Mouse (Mus musculus) testis, postnatal 10 days (tissue): ENCODE data around the gene Srrm4.

Experiments used
- DNase-seq: peaks from one replicate; pipeline ENCODE4 v3.0.0; 2021; ENCODE audit warnings: low spot score

Srrm4 gene

DNA sequence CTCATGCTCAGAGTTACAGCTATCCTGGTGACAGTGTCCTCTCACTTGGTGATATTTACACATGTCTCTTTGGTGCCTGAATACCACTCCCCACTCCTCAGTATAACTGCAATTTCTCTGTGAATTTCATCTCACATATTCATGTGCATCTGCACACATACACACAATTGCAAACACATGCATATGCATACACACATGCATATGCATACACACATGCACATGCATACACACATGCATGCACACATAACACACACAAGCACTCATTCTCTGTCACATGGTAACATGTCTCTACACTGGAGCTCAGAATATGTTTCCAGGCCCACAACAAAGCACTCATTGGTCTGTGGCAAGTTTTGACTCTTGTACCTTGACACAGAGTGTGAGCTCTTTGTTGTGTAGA, 39.0 kb downstream of the Srrm4 start:
- DNase-seq = no peak

DNA sequence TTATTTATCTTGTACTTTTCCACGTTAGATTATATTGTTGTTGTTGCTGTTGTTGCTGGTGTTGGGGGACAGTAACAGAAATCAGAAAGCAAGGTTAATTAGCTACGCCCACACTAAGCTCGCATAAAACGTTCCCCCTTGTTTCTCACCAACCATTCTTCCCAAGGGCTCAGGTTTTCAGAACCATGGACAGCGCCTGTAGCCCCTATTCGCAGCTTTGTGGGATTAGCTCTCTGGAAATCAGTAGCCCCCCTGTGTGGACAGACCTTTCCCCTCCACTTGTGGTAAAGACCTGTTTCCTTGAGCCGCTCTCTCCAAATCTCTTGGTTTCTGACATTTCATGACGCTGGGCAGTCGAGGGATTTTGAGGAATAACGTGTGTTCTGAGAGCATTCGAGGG, 45.9 kb downstream of the Srrm4 start:
- DNase-seq = peak; percentile 52

DNA sequence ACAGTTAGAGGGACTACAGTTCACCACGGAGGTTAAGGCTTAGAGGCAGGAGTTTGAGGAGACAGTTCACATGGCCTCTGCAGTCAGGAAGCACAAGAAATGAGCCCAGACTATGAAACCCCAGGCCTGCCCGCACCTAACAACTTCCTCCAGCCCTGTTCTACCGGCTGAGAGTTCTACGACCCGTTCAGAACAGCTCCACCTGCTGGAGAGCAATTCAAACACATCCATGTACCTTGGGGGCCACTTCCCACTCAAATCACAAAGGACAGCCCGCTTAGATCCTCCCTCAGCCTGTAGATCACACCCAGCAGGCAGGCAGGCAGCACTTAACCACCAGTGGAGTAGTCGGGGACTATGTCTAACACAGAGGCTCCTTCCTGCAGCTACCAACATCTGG, 49.3 kb downstream of the Srrm4 start:
- DNase-seq = no peak

DNA sequence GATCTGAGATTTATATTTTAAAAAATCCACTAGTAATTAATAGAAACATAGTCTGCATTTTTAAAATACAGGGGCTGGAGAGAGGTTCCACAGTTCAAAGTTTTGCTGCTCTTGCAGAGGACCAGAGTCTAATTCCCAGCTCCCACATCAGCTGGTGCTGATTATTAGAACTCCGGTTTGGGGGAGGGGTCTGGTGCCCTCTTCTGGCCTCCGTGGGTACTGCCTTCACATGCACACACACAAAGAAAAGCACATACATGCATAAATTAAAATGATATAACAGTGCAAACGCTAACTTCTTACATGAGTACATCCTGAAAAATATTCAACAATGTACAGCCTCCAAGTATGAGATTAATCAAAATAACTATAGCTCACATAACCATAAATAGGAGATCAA, 50.5 kb downstream of the Srrm4 start:
- no peak for DNase-seq

DNA sequence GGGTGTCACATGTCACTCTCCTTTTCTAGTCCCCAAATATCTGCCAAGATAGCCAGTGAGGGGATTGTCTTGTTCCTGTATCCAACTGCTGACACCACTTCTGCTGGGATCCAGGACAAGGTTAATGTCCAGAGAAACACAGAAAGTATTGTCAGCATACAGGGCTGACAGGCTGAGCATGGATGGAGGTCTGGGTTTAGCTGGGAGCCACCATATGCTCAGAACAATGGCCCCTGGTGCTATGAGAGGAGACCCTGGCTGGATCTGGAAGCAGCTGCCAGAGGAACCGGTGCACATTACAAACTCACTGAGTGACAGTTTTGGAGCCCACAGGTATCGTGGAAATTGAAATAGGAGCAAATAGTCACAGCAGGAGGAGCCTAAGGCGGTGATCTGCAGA, 52.3 kb downstream of the Srrm4 start:
- DNase-seq = no peak

DNA sequence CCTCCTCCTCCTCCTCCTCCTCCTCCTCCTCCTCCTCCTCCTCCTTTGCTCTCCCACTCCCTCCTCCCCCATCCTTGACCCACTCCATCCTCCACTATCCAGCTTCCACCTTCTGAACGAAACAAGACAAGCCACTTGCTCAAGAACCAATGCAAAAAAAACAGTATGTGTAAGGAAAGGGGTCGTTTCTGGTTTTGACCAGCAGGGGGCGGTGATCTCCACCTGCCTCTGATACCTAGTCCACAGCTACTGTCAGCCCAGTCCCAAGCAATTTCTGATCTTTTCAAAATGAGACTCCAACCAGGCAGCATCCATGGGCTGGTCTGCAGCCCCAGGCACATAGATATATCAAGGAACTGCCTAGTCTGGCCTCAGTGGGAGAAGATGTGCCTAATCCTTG, 53.1 kb downstream of the Srrm4 start:
- DNase-seq = no peak

DNA sequence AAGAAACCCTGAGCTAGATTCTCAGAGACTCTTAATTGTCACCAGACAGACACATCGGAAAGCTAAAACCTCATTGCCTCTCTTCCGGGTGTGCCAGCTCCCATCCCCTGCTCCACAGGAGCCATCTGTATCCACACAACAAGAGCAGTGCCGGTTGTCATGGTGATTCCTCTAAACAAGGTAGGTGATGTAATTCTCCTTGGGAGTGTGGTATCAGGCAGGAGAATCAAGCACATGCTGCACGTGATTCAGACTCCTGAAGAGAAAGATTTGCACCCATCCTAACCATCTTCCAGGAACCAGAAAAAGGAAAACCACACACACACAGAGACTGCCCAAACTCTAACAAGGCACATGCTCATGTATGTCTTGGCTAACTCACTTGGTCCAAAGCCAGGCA, 65.3 kb downstream of the Srrm4 start:
- DNase-seq = no peak

DNA sequence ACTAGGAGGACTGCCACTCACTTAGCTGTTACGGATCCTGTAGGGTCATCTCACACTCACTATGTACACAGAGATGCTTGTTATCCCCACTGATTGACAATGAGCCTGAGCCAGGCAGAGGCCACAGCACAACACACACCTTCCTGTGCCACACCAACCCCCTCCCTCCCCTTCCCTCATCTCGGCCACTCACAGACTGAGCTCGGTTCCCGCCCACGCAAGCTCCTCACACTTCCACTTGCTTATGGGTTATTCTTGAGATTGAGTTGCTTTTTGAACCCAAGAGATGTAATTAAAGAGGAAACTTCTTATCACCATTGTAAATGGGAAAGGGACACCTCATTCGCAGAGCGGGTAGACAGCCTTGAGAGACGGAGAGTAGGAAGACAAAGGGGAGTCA, 66.3 kb downstream of the Srrm4 start:
- no peak for DNase-seq

DNA sequence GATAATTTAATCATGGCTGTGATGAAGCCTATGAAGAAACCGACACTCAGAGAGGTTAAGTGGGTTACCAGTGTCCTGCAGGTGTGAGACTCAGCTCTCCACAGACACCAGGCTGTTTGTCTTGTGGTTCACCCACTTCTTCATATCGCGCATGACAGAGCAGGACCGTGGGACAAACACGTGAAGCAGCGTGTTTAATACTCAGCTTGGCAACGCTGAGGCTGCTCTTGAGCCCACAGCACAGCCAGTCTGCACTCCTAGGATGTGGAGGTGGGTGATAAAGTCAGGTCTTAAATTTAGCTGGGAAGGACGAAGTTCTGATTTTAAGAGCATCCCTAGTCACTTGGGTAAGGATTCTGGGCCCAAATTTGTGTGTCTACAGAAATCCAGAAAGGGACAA, 68.1 kb downstream of the Srrm4 start:
- no peak for DNase-seq

DNA sequence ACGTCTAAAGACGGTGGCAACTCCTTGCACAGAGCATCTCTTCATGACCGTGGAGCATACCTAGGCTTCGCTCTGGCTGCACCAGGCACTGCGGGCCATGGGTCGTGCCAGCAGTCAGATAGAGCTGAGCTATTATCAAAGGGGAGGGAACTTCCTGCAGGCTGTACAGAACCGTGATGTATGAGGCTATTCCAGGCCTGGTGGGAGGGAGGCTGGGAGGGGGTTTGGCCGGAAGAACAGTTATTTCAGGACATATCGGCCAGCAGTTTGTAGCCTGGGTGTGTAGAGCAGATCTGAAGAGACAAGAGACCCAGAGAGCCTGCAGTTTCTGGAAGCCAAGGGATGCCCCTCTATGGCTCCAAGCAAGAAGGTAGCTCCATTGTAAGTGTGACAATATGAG, 68.5 kb downstream of the Srrm4 start:
- no peak for DNase-seq

DNA sequence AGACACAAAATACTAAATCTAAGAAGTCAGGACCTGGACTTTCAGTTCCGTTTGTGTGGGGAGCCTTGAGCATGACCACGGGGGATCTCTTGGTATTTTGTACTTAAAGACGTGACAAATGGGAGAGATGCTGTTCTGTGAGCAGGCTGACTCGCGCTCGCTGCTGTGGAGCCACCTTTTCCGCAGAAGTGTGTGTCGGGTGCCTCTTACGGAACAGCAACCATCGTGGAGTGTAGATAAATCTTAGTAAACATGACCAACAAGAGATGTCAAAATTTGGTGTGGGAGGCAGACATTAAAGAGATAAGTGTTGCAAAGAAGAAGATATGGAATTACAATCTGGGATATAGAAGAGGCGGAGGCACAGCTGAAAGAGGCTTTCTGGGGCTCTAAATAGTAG, 69.3 kb downstream of the Srrm4 start:
- DNase-seq = no peak

DNA sequence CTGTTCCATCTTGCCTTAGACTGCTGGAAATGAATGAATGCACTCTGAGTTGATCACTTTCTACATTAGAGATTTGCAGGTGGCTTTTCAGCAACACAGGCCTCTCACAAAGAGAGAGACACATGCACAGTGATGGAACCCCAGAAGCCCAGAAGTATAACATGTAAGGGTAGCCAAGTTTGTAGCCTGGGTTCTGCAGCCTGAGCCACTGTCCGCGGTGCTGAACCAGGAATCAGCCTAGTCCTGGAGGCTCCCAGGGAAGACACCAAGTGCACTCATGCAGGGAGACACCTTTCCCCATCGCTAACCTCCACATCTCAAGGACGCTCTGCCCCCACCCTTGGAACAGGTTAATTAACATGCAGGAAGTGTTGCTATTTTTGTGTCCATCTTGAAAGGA, 73.6 kb downstream of the Srrm4 start:
- peak; percentile 64 for DNase-seq

DNA sequence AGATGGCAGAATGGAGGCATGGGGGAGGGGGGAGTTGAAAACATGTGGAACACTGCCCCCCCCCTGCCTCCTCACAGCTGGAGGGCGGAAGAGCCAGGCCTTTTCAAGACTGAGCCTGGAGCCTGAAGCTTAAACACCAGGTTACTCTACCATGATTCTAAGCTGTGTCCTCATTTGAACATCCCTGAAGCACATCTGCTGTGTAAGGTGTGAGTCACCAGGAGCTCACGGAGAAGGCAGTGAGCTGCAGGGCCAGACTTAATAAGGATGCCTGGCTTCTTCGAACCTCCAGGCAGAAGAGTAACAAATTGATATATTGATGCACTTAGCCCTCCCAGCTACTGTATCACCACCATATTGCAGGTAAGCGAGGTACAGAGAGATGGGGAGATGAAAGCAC, 79.5 kb downstream of the Srrm4 start:
- no peak for DNase-seq

DNA sequence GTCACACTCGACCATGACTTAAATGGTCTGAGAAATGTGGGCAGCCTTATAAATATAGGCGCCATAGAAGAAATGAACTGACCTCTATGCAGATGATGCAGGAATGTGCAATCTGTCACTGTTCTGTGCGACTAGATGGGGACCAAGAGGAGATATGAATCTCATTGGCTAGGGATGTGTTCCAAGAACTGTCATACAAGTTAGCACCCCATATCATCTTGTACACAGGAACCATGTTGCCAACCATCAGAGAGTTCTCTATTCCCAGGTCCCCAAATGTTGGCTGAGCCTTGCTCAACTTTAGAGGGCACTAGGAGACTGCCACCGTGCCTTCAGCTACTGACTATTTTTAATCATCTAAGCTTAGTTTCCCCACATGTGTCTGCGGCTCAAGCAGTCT, 81.4 kb downstream of the Srrm4 start:
- DNase-seq = no peak

DNA sequence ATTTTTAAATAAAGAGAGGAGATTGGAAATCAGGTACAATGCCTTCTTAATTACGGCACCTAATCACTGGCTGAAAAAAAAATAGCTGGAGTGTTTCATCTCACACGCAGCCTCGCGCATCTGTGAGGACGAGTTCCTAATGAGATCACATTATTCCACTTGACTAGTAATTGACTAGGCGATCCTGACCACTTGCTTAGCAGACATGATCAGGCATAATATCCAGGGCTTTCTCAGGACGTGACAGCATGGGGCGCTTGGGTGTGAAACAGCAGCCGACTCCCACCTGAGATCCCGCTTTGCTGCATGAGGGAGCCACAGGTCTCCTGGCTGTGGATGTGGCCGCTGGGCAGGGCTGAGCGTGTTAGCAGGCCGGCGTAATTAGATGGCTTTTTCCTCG, 90.3 kb downstream of the Srrm4 start:
- no peak for DNase-seq

DNA sequence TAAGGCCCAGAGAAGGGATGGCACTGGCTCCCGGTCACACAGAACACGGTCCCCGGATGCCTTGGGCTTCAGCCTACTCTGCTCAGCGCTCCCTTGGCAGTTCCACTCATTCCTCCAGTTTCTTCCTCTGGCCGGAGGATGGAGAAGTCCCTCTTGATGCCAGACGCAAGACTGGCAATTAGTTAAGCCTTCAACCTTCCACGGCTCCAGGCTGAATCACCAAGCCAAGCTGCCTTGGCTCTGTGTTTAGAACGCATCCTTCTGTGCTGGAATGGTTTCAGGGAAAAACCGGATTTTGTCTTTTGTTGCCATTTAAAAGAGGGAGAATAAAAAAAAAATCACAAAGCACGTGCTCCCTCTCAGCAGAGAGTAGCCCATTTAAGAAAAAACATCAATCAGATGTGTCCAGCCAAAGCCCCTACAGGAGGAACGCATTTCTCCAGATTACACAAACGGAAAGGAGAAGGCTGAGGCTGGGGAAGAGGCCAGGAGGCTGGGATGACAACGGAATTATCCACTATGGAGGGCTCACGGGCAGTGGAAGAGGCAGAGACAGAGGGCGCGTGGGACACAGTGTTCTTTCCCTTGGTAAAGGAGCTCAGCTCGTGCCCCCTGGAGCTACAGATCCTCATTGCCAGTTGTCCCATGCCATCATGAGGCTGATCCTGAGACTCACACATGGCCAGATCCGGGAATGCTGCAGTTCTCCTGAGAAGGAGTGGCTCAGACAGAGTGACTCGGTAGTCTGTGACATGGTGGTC, 92.6 kb downstream of the Srrm4 start:
- no peak for DNase-seq

DNA sequence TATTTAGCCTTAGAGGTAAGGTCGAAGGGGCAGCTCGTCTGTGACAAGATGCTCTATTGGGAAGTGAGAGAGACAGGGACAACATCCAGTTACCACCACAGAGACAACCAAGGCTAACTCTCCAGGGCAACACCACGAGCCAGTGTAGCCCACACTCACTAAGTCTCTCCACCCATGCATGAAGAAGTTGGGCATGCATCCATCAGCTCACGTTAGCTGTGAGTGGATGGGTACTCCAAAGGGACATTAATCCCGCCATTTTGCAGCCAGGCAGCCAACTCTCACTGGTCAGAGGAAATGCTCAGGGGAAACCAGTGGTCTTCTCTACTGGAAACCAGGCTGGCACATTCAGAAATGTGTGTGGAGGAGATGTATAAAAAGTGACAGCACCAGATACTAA, 93.8 kb downstream of the Srrm4 start:
- no peak for DNase-seq

DNA sequence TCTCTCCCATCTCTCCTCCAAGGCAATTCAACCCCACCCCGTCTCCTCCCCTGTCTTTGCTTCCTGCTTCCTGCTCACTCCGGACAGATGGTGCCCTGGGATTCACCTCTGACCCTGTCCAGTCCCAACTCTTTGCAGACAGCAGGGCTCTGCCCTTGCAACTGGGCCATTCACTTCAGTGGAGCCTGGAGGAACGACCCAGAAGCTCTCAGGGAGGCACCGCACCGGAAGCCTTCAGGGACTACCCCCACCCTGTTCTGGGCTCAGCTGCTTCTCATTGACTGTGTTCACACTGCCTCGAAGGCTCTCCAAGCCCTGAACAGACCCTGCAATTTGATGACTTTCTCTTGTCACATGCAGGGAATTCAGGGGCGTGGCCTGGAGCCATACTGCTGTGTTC, 94.4 kb downstream of the Srrm4 start:
- no peak for DNase-seq

DNA sequence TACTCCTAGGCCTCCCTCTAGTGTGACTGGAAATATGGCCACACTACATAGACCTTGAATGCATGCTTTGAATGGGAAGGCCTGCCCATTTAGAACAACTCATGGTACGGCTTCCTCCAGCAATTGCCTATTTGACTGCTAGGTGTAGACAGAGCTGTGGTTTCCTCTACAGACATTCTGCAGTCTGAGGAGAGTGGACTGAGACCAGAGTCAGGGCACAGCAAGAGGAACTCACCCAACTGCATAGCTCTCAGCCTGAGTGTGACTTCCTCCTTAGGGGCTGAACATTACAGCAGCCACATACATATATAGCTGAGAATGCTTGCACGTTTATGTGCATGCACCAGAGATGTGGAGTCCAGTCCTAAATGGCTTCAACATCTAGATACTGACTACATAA, 94.9 kb downstream of the Srrm4 start:
- DNase-seq = no peak

DNA sequence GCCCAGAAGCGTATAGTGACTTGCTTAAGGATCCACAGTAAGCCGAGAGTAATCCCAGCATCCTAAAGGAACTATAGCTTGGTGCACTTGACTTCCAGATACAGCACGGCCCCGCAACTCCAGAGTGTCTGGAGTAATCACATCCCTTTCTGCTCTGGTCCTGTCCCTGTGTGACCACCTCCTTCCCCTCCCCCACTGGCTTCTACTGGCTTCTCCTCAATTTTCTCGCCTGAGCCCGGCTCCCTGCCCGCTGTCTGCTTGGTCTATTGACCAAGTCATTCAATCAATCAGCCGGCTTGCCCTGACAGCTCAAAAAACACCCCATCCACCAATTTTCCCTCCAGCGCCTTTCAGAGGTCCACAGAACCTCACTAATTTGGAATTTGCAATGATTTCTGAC, 96.2 kb downstream of the Srrm4 start:
- DNase-seq = no peak

DNA sequence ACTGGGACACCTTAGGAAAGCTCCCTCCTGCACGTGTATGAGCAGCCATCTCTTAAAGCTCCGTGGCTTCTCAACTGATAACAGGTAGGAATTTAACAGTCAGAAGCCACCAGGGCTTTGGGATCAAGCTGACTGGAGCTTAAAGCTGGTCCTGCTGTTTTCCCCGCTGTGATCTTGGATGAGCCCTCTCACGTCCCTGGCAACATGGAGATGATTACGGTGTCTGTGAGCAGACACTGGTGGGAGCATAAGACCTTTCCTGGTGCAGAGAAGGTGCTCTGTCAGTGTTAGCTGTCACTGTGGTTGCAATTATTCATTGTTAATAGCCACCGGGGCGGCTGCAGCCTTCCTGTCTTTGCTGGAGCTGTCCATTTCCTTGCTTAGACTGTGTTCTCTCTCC, 97.2 kb downstream of the Srrm4 start:
- no peak for DNase-seq

DNA sequence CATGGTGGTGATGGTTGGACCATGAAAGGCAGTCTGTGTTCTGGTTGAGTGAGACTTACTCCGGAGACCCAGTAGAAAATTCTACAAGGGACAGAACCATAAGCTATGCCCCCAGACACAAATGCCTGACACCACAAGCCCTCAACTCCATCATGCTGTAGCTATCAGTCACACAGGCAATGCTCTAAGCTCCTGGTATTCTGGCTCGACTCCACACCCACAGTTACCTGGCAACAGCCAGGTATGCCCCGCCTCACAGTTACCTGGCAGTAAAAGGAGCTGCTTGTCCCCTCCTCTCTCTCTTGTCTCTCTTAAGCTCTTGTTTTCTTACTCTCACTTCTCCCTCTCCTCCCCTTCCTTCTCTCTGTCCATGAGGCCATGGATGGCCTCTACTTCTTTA, 98.9 kb downstream of the Srrm4 start:
- DNase-seq = no peak

DNA sequence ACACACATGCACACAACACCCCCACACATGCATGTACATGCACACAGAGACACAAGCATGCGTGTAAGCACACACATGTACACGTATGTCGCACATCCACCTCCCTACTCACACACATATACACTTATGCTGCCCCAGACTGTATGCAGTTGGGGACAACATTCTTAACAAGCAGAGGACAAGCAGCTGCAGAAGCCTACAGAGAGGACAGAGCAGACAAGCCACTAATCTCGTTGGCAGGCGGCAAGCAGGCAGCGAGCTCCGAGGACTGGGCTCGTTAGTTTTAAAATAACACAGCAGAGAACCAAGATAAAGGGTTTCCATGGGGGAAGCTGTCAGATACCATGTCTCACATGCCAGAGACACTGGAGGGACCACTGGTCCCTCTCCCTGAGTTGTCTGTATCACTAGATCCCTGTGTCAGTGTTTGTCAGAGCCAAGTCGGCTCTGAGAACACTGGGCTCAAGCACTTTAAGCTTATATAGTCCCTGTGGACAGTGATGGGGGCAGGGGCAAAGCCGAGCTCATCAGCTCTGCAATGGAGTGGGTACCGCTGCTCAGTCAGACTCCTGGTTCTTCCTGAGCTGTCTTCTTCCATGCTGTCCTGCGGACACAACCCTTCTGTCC, 99.7 kb downstream of the Srrm4 start:
- no peak for DNase-seq

DNA sequence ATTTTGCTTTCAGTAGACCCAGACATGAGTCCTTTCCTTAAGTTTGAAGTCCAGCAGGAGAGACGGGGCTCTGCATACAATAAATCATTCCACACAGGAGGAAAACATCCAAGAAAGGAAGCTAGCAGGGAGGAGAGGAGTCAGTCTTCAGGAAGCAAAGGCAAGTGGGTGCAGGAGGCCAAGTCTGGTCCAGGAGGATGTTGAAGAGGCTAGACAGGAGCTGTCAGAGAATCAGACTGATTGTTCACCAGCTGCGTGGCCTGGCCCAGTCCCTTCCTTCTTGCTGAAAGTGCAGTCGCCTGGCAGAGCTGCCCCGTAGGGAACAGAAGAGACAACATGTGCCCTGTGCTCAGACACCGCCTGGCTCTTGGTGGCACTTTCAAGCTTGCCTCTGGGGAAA, 100.8 kb downstream of the Srrm4 start:
- DNase-seq = no peak
